Mouse (Mus musculus) neural tube, embryonic 13.5 days (tissue): ENCODE data around the gene Ctse. TPM values are rescaled to one million over a fixed set of nuclear protein-coding genes. Genes with fewer than 3 reads are reported as not detected.

Experiments used
- ATAC-seq: fragments of 200-750 bp; cut with Nextera tagmentation; 2 replicates; pipeline ENCODE4 v1.8.0; 2017; ENCODE audit warnings: low read depth, mild to moderate bottlenecking, moderate TSS enrichment, moderate library complexity
- H3K27ac ChIP-seq: fragments of 300-500 bp; sonication (generic); replicated peaks from 2 replicates; pipeline ENCODE4 v1.5.1; 2015; ENCODE audit warnings: moderate library complexity, mild to moderate bottlenecking, inconsistent platforms
- H3K27me3 ChIP-seq: fragments of 300-500 bp; sonication (generic); 2 replicates; pipeline ENCODE4 v1.6.1; 2015; ENCODE audit warnings: mild to moderate bottlenecking, inconsistent platforms
- H3K36me3 ChIP-seq: fragments of 300-500 bp; sonication (generic); 2 replicates; pipeline ENCODE4 v1.6.1; 2015; ENCODE audit warnings: mild to moderate bottlenecking, inconsistent platforms
- H3K4me1 ChIP-seq: fragments of 300-500 bp; sonication (generic); replicated peaks from 2 replicates; pipeline ENCODE4 v1.6.1; 2015; ENCODE audit warnings: inconsistent platforms
- H3K4me2 ChIP-seq: fragments of 300-500 bp; sonication (generic); 2 replicates; pipeline ENCODE4 v1.6.1; 2015; ENCODE audit warnings: inconsistent platforms, mild to moderate bottlenecking, moderate library complexity
- H3K4me3 ChIP-seq: fragments of 300-500 bp; sonication (generic); 2 replicates; pipeline ENCODE4 v1.5.1; 2015; ENCODE audit warnings: mild to moderate bottlenecking, inconsistent platforms
- H3K9ac ChIP-seq: fragments of 300-500 bp; sonication (generic); 2 replicates; pipeline ENCODE4 v1.6.1; 2015; ENCODE audit warnings: moderate library complexity, mild to moderate bottlenecking, inconsistent platforms
- H3K9me3 ChIP-seq: fragments of 300-500 bp; sonication (generic); 2 replicates; pipeline ENCODE4 v1.6.1; 2016; ENCODE audit warnings: inconsistent platforms
- WGBS: fragments of 180-500 bp; shearing (Covaris S2); methylation state at CpG from one replicate; pipeline ENCODE4 v1.1.7; 2015; 5-methylcytosine and 5-hydroxymethylcytosine counted together
- polyA plus RNA-seq: library from polyadenylated mRNA; unstranded; fragments of >200 nt; fragmentation: Nextera tagmentation; extraction: Ambion mirVana; gene quantifications from 2 replicates; pipeline ENCODE4 v1.2.1, GENCODE M21; 2015

Gene Ctse
- polyA plus RNA-seq, 1 experiment from 2014 or later: not detected

- no peak overlapping the region for H3K27ac ChIP-seq
- no peaks in the 10 kb centered on the region for H3K36me3 ChIP-seq
- WGBS: 87% methylated on average over 5 of the region's 5 CpGs
- no peaks in the 10 kb centered on the region for H3K27me3 ChIP-seq
- H3K4me1 ChIP-seq: no peaks in the 10 kb centered on the region
- no peak overlapping the region for H3K4me3 ChIP-seq
- ATAC-seq: no peak
- no peak overlapping the region for H3K9ac ChIP-seq
- H3K4me2 ChIP-seq: no peak overlapping the region
- no peaks in the 10 kb centered on the region for H3K9me3 ChIP-seq
Observed at GRCm38 (mm10) chr1:131689899-131690298, 51.8 kb downstream of the Ctse start.

GRCm38 (mm10) chr1:131690435-131690834, 52.3 kb downstream of the Ctse start:
- H3K27ac ChIP-seq: no peak overlapping the region
- ATAC-seq: no peak
- whole genome bisulfite sequencing: 69% methylated on average over 3 of the region's 3 CpGs

GRCm38 (mm10) chr1:131691356-131691755, 53.2 kb downstream of the Ctse start:
- Histone ChIP-seq H3K27me3 (no peaks in the 10 kb centered on the region), H3K9ac (no peak overlapping the region), H3K4me2 (no peak overlapping the region), H3K9me3 (no peaks in the 10 kb centered on the region), H3K4me3 (no peak overlapping the region), H3K36me3 (no peaks in the 10 kb centered on the region), H3K27ac (no peak overlapping the region), H3K4me1 (no peaks in the 10 kb centered on the region)
- no peak for ATAC-seq

More at GRCm38 (mm10) chr1:131690435-131690834, 52.3 kb downstream of the Ctse start:
- Histone ChIP-seq H3K4me2 (no peak overlapping the region), H3K9me3 (no peaks in the 10 kb centered on the region), H3K36me3 (no peaks in the 10 kb centered on the region), H3K4me3 (no peak overlapping the region), H3K27me3 (no peaks in the 10 kb centered on the region), H3K4me1 (no peaks in the 10 kb centered on the region), H3K9ac (no peak overlapping the region)

- H3K4me2 ChIP-seq: no peak overlapping the region
- H3K36me3 ChIP-seq: no peaks in the 10 kb centered on the region
- no peaks in the 10 kb centered on the region for H3K4me1 ChIP-seq
- H3K27me3 ChIP-seq: no peaks in the 10 kb centered on the region
- 90% methylated on average over 2 of the region's 2 CpGs for WGBS
- no peak for ATAC-seq
- no peaks in the 10 kb centered on the region for H3K9me3 ChIP-seq
- no peak overlapping the region for H3K27ac ChIP-seq
- H3K4me3 ChIP-seq: no peak overlapping the region
- H3K9ac ChIP-seq: no peak overlapping the region
Observed at GRCm38 (mm10) chr1:131695308-131695707, 57.2 kb downstream of the Ctse start.

- no peaks in the 10 kb centered on the region for H3K4me1 ChIP-seq
- H3K9me3 ChIP-seq: no peaks in the 10 kb centered on the region
- H3K36me3 ChIP-seq: no peaks in the 10 kb centered on the region
- H3K9ac ChIP-seq: no peak overlapping the region
- no peak for ATAC-seq
- H3K27ac ChIP-seq: no peak overlapping the region
- 53% methylated on average over 4 of the region's 4 CpGs for WGBS
- H3K27me3 ChIP-seq: no peaks in the 10 kb centered on the region
- H3K4me3 ChIP-seq: no peak overlapping the region
- H3K4me2 ChIP-seq: no peak overlapping the region
Observed at GRCm38 (mm10) chr1:131696325-131696724, 58.2 kb downstream of the Ctse start.

GRCm38 (mm10) chr1:131698770-131699169, 60.7 kb downstream of the Ctse start:
- no peaks in the 10 kb centered on the region for H3K27me3 ChIP-seq
- ATAC-seq: no peak
- no peak overlapping the region for H3K4me3 ChIP-seq
- H3K27ac ChIP-seq: no peak overlapping the region
- no peak overlapping the region for H3K9ac ChIP-seq
- H3K4me2 ChIP-seq: no peak overlapping the region
- H3K36me3 ChIP-seq: no peaks in the 10 kb centered on the region
- H3K9me3 ChIP-seq: no peaks in the 10 kb centered on the region
- H3K4me1 ChIP-seq: no peaks in the 10 kb centered on the region
- WGBS: 93% methylated on average over 3 of the region's 3 CpGs

- no peak overlapping the region for H3K4me2 ChIP-seq
- H3K9ac ChIP-seq: no peak overlapping the region
- H3K4me1 ChIP-seq: no peaks in the 10 kb centered on the region
- no peaks in the 10 kb centered on the region for H3K36me3 ChIP-seq
- WGBS: 86% methylated on average over 4 of the region's 4 CpGs
- no peaks in the 10 kb centered on the region for H3K27me3 ChIP-seq
- no peak for ATAC-seq
- no peak overlapping the region for H3K27ac ChIP-seq
- no peaks in the 10 kb centered on the region for H3K9me3 ChIP-seq
- H3K4me3 ChIP-seq: no peak overlapping the region
Observed at GRCm38 (mm10) chr1:131699642-131700041, 61.5 kb downstream of the Ctse start.

GRCm38 (mm10) chr1:131700447-131700846, 62.3 kb downstream of the Ctse start:
- no peaks in the 10 kb centered on the region for H3K36me3 ChIP-seq
- H3K27ac ChIP-seq: no peak overlapping the region
- H3K4me1 ChIP-seq: no peaks in the 10 kb centered on the region
- no peaks in the 10 kb centered on the region for H3K27me3 ChIP-seq
- H3K4me2 ChIP-seq: no peak overlapping the region
- H3K4me3 ChIP-seq: no peak overlapping the region
- H3K9ac ChIP-seq: no peak overlapping the region
- ATAC-seq: no peak
- WGBS: 82% methylated on average over 5 of the region's 5 CpGs
- no peaks in the 10 kb centered on the region for H3K9me3 ChIP-seq

- H3K27me3 ChIP-seq: no peaks in the 10 kb centered on the region
- no peak overlapping the region for H3K27ac ChIP-seq
- H3K36me3 ChIP-seq: no peaks in the 10 kb centered on the region
- no peak overlapping the region for H3K9ac ChIP-seq
- H3K9me3 ChIP-seq: no peaks in the 10 kb centered on the region
- no peak for ATAC-seq
- H3K4me3 ChIP-seq: no peak overlapping the region
- WGBS: 87% methylated on average over 5 of the region's 5 CpGs
- H3K4me2 ChIP-seq: no peak overlapping the region
- H3K4me1 ChIP-seq: no peaks in the 10 kb centered on the region
Observed at GRCm38 (mm10) chr1:131701391-131701790, 63.3 kb downstream of the Ctse start.

- no peaks in the 10 kb centered on the region for H3K36me3 ChIP-seq
Observed at GRCm38 (mm10) chr1:131702094-131702766, 64.1 kb downstream of the Ctse start.

GRCm38 (mm10) chr1:131703482-131703881, 65.4 kb downstream of the Ctse start:
- no peaks in the 10 kb centered on the region for H3K27me3 ChIP-seq
- H3K4me1 ChIP-seq: no peaks in the 10 kb centered on the region
- H3K4me3 ChIP-seq: no peak overlapping the region
- no peak overlapping the region for H3K4me2 ChIP-seq
- no peak overlapping the region for H3K9ac ChIP-seq
- no peaks in the 10 kb centered on the region for H3K9me3 ChIP-seq
- ATAC-seq: no peak
- H3K36me3 ChIP-seq: no peaks in the 10 kb centered on the region
- no peak overlapping the region for H3K27ac ChIP-seq
- WGBS: 92% methylated on average over 2 of the region's 2 CpGs

More at GRCm38 (mm10) chr1:131702094-131702766, 64.1 kb downstream of the Ctse start:
- Histone ChIP-seq H3K4me3 (no peak overlapping the region), H3K27me3 (no peaks in the 10 kb centered on the region), H3K9ac (no peak overlapping the region), H3K27ac (no peak overlapping the region), H3K9me3 (no peaks in the 10 kb centered on the region), H3K4me1 (no peaks in the 10 kb centered on the region), H3K4me2 (no peak overlapping the region)
- no peak for ATAC-seq
- WGBS: 83% methylated on average over 8 of the region's 8 CpGs

GRCm38 (mm10) chr1:131708338-131708737, 70.2 kb downstream of the Ctse start:
- Histone ChIP-seq H3K27me3 (no peaks in the 10 kb centered on the region), H3K36me3 (no peaks in the 10 kb centered on the region), H3K4me1 (no peaks in the 10 kb centered on the region), H3K9me3 (no peaks in the 10 kb centered on the region), H3K27ac (no peak overlapping the region), H3K4me2 (no peak overlapping the region), H3K4me3 (no peak overlapping the region), H3K9ac (no peak overlapping the region)
- ATAC-seq: no peak
- WGBS: 30% methylated on average over 4 of the region's 4 CpGs

GRCm38 (mm10) chr1:131711518-131711917, 73.4 kb downstream of the Ctse start:
- ATAC-seq: no peak
- no peaks in the 10 kb centered on the region for H3K27me3 ChIP-seq
- no peaks in the 10 kb centered on the region for H3K36me3 ChIP-seq
- WGBS: 83% methylated on average over 10 of the region's 10 CpGs
- no peaks in the 10 kb centered on the region for H3K4me1 ChIP-seq
- no peak overlapping the region for H3K27ac ChIP-seq
- H3K9ac ChIP-seq: no peak overlapping the region
- no peaks in the 10 kb centered on the region for H3K9me3 ChIP-seq
- no peak overlapping the region for H3K4me3 ChIP-seq
- H3K4me2 ChIP-seq: no peak overlapping the region
